Mouse (Mus musculus): Measurements from ENCODE around the gene Olfr684. TPM values are rescaled to one million over a fixed set of nuclear protein-coding genes. Genes with fewer than 3 reads are reported as not detected.

Gene Olfr684
- total RNA-seq, 1 experiment, result not detected

DNA sequence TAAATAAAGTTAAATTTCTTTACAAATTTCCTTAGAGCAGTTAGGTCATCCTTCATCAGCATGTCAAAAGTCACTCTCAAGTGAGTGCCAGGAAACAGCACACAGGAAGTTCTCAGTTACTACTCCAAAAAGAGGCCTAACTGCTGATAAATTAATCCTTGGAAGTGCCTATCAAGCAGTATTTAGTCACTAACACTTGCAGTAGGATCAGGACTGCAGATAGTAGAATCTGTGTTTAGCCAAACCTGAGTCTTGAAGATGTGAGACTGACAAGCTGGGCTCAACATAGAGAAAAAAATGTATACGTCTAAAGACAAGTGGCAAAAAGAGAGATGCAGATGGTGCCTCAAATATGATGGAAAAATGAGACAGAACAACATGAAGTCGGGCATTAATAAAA, 22.2 kb downstream of the Olfr684 start:
- no peak overlapping the region for H3K27ac ChIP-seq (ENCODE audit: insufficient read depth, low read depth, low read length, poor library complexity, severe bottlenecking)
- in situ Hi-C loops (cut with MboI; ENCODE audit: low sequenced_read_pairs in 2 of 2, unreplicated experiment in 2 of 2), result no loop called here
- no peaks in the 10 kb centered on the region for H3K4me1 ChIP-seq (ENCODE audit: control insufficient read depth in 2 of 2, insufficient read depth in 2 of 2, low read length in 2 of 2, poor library complexity in 1 of 2)
- H3K36me3 ChIP-seq (ENCODE audit: control insufficient read depth, insufficient read depth, low read length, poor library complexity, severe bottlenecking), result no peaks in the 10 kb centered on the region
- TF ChIP-seq CHD2 (IDR thresholded peaks at IDR 0.05; ENCODE audit: low read depth, low read length) (no peak), ZNF384 (IDR thresholded peaks at IDR 0.05; ENCODE audit: low read depth, low read length) (no peak), HCFC1 (IDR thresholded peaks at IDR 0.05; ENCODE audit: borderline replicate concordance, insufficient read depth, low read length) (no peak), ZC3H11A (IDR thresholded peaks at IDR 0.05; ENCODE audit: borderline replicate concordance, low read depth, low read length) (no peak), MAFK (IDR thresholded peaks at IDR 0.05; ENCODE audit: insufficient read depth, low read depth, low read length) (no peak)
- DNase-seq (ENCODE audit: low read depth, low spot score), result no peak
- H3K4me3 ChIP-seq (ENCODE audit: insufficient read depth in 1 of 2, low read depth in 1 of 2, low read length in 2 of 2, poor library complexity in 1 of 2, severe bottlenecking in 1 of 2), result no peak overlapping the region
- no peak overlapping the region for H3K9ac ChIP-seq (ENCODE audit: insufficient read depth, low read depth, low read length, poor library complexity, severe bottlenecking)
- no peaks in the 10 kb centered on the region for H3K9me3 ChIP-seq (ENCODE audit: control insufficient read depth, insufficient read depth, low read depth, low read length)

DNA sequence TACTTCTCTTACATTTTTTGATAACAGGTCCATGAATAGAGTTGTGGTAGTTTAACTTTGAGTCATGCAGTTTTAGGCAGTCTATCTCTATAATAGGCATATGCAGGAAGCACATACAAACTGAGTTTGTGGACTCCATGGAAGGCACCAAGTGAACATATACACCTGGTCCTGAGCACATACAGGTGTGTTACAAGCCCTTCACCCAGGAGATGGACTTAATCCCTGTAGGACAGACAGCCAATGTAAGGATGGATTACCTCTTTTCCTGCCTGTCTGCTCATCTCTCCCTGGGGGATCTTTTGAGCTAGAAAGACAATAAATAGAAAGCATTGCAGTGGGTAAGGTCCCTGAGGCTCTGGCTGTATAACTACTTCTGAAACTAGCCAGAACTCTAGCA, 46.9 kb downstream of the Olfr684 start, which contains the start of gene Olfr681:
Gene Olfr681, plus strand, starts transcription at position 301 of the 400 bp plus-strand sequence.
- no peak for DNase-seq (ENCODE audit: low read depth, low spot score)
- no peak within 1 kb of the TSS for H3K9ac ChIP-seq (ENCODE audit: insufficient read depth, low read depth, low read length, poor library complexity, severe bottlenecking)
- in situ Hi-C loops (cut with MboI; ENCODE audit: low sequenced_read_pairs in 2 of 2, unreplicated experiment in 2 of 2), result no loop called here
- no peaks in the 10 kb centered on the region for H3K36me3 ChIP-seq (ENCODE audit: control insufficient read depth, insufficient read depth, low read length, poor library complexity, severe bottlenecking)
- H3K9me3 ChIP-seq (ENCODE audit: control insufficient read depth, insufficient read depth, low read depth, low read length), result no peaks in the 10 kb centered on the region
- no peaks in the 10 kb centered on the region for H3K4me1 ChIP-seq (ENCODE audit: control insufficient read depth in 2 of 2, insufficient read depth in 2 of 2, low read length in 2 of 2, poor library complexity in 1 of 2)
- H3K27ac ChIP-seq (ENCODE audit: insufficient read depth, low read depth, low read length, poor library complexity, severe bottlenecking), result no peak within 1 kb of the TSS
- TF ChIP-seq ZC3H11A (IDR thresholded peaks at IDR 0.05; ENCODE audit: borderline replicate concordance, low read depth, low read length) (no peak), HCFC1 (IDR thresholded peaks at IDR 0.05; ENCODE audit: borderline replicate concordance, insufficient read depth, low read length) (no peak), ZNF384 (IDR thresholded peaks at IDR 0.05; ENCODE audit: low read depth, low read length) (no peak), MAFK (IDR thresholded peaks at IDR 0.05; ENCODE audit: insufficient read depth, low read depth, low read length) (no peak), CHD2 (IDR thresholded peaks at IDR 0.05; ENCODE audit: low read depth, low read length) (no peak)
- no peak within 1 kb of the TSS for H3K4me3 ChIP-seq (ENCODE audit: insufficient read depth in 1 of 2, low read depth in 1 of 2, low read length in 2 of 2, poor library complexity in 1 of 2, severe bottlenecking in 1 of 2)

Other genes starting within 250 kb of the Olfr684 start
- gene Olfr667, start 242.2 kb downstream of the Olfr684 start, total RNA-seq (2012; rRNA removed), result not detected in 2 replicates
- not detected in 2 replicates for gene Olfr668, start 235.6 kb downstream of the Olfr684 start, total RNA-seq (2012; rRNA removed)
- gene Olfr669, start 229.4 kb downstream of the Olfr684 start, total RNA-seq (2012; rRNA removed), result not detected in 2 replicates
- gene Olfr670, start 201.0 kb downstream of the Olfr684 start, total RNA-seq (2012; rRNA removed), result not detected in 2 replicates
- gene Olfr671, start 184.5 kb downstream of the Olfr684 start, total RNA-seq (2012; rRNA removed), result not detected in 2 replicates
- not detected in 2 replicates for gene Olfr672, start 161.6 kb downstream of the Olfr684 start, total RNA-seq (2012; rRNA removed)
- not detected in 2 replicates for gene Olfr675, start 135.2 kb downstream of the Olfr684 start, total RNA-seq (2012; rRNA removed)
- gene Olfr676, start 131.0 kb downstream of the Olfr684 start, total RNA-seq (2012; rRNA removed), result not detected in 2 replicates
- gene Olfr677, start 112.3 kb downstream of the Olfr684 start, total RNA-seq (2012; rRNA removed), result not detected in 2 replicates
- not detected in 2 replicates for gene Olfr678, start 99.2 kb downstream of the Olfr684 start, total RNA-seq (2012; rRNA removed)
- not detected in 2 replicates for gene Olfr679, start 82.4 kb downstream of the Olfr684 start, total RNA-seq (2012; rRNA removed)
- gene Olfr680-ps1, start 70.8 kb downstream of the Olfr684 start, total RNA-seq (2012; rRNA removed), result not detected in 2 replicates
- not detected in 2 replicates for gene Olfr681, start 46.8 kb downstream of the Olfr684 start, total RNA-seq (2012; rRNA removed)
- not detected in 2 replicates for gene Olfr683, start 16.6 kb downstream of the Olfr684 start, total RNA-seq (2012; rRNA removed)
- gene Olfr685, start 22.4 kb upstream of the Olfr684 start, total RNA-seq (2012; rRNA removed), result not detected in 2 replicates
- not detected in 2 replicates for gene Olfr686, start 43.8 kb upstream of the Olfr684 start, total RNA-seq (2012; rRNA removed)
- not detected in 2 replicates for gene Olfr688, start 124.4 kb upstream of the Olfr684 start, total RNA-seq (2012; rRNA removed)
- gene Olfr689, start 147.5 kb upstream of the Olfr684 start, total RNA-seq (2012; rRNA removed), result not detected in 2 replicates
- not detected in 2 replicates for gene Olfr690, start 170.5 kb upstream of the Olfr684 start, total RNA-seq (2012; rRNA removed)
- not detected in 2 replicates for gene Olfr691, start 178.6 kb upstream of the Olfr684 start, total RNA-seq (2012; rRNA removed)
- 0.26 TPM in 1 of 2 replicates, not detected in the other for gene Olfr692, start 204.6 kb upstream of the Olfr684 start, total RNA-seq (2012; rRNA removed)
- 0.89 and 2.4 TPM in 2 replicates for gene Gm5901, start 211.4 kb upstream of the Olfr684 start, total RNA-seq (2012; rRNA removed)
- gene Fam160a2, start 236.4 kb upstream of the Olfr684 start, total RNA-seq (2012; rRNA removed), result 29.9 and 37.6 TPM in 2 replicates
- gene Cnga4, start 240.9 kb upstream of the Olfr684 start, total RNA-seq (2012; rRNA removed), result 0.13 and 0.37 TPM in 2 replicates